Mouse (Mus musculus) kidney, postnatal 36 days (tissue): ENCODE results near the gene Isoc2a.

ENCODE experiments used
- DNase-seq, 2 experiments: peaks; one replicate each; pipeline ENCODE4 v3.0.0; 2021 to 2022; ENCODE audit warnings: mixed read lengths in 2 of 2

Gene Isoc2a

DNA sequence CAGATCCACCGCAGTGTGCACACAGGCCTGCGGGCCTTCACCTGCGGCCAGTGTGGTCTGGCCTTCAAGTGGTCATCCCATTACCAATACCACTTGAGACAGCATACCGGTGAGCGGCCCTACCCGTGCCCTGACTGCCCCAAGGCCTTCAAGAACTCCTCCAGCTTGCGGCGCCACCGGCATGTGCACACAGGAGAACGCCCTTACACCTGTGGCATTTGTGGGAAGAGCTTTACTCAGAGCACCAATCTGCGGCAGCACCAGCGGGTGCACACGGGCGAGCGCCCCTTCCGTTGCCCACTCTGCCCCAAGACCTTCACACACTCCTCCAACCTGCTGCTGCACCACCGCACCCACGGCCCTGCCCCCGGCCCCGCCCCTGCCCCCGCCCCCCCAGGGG is 42.1 kb downstream of the Isoc2a start:
- DNase-seq = no peak

DNA sequence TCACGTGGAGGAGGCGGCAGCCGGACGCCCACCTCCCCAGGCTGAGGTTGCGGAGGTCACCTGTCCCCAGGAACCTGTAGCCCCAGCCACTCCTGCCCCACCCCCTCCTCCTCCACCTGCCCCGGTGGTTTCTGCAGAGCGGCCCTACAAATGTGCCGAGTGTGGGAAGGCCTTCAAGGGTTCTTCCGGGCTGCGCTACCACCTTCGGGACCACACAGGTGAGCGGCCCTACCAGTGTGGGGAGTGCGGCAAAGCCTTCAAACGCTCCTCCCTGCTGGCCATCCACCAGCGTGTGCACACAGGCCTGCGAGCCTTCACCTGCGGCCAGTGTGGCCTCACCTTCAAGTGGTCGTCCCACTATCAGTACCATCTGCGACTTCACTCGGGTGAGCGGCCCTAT is 43.0 kb downstream of the Isoc2a start:
- no peak for DNase-seq

DNA sequence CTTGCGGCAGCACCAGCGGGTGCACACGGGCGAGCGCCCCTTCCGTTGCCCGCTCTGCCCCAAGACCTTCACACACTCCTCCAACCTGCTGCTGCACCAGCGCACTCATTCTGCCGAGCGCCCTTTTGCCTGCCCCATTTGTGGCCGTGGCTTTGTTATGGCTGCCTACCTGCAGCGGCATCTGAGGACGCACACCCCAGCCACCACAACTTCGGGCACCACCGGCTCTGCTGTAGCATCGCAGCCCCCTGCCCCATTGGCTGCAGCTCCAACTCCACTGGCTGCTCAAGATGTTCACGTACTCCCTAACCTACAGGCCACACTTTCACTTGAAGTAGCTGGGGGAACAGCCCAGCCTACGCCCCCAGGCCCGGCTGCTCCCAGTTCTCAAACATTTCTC is 43.5 kb downstream of the Isoc2a start:
- DNase-seq = no peak

DNA sequence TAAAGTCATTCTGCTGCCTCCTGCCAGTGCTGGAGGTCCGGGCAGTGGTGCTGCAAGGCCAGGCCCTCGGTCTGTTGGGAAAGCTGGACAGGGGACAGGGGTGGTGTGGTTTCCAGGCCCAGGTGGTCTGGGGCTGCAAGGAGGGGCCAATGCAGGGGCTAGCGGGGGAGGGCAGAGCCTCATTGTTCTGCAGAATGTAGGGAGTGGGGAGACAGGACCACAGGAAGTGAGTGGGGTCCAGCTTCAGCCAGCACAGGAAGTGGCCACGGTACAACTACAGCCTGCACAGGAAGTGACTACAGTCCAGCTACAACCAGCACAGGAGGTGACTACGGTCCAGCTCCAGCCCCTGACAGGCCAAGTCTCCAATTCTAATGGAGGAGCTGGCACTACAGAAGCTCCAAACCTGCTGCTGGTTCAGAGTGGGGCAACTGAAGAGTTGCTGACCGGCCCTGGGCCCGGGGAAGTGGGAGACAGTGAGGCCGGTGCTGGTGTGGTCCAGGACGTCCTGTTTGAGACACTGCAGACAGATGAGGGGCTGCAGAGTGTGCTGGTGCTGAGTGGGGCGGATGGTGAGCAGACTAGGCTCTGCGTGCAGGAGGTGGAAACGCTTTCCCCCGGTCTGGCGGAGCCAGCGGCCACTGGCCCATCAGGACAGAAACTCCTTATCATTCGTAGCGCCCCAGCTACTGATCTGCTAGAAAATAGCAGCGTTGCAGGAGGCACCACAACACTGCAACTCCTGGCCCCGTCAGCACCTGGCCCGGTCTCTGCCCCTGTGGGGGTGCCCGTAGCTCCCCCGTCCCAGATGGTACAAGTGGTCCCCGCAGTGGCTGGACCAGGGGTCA is 44.2 kb downstream of the Isoc2a start:
- no peak for DNase-seq

DNA sequence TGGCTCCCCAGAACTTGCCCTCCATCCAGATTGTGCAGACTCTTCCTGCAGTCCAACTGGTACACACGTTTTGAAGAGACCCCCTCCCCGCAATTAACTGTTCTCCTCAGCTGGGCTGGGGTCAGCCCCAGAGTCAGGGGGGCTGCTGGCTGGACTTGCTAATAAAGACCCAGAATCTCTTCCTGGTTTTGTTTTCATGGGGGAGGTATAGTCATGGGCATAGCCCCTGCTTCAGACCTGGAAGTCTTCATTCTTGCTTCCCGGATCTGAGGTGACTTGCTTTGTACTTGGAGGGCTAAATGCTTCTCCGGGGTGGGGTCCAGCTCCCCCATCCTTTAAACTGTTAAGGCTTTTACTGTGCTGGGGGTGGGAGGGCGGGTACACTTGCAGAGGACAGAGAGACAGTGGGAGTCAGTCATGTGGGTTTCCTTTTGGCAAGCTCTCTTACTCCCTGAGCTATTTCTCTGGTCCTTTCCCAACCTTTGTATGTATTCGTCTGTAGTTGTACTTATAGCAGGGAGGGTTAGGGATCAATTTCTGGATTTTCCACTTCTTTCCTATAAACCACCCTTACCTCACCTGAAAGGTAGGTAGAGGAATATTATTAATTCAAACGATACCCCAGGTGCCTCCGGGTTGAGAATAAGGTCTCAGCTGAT is 45.0 kb downstream of the Isoc2a start, which contains the start of gene Nat14:
TSS of gene Nat14 (plus strand) at position 205 of the 659 bp plus-strand sequence.
- no peak for DNase-seq

DNA sequence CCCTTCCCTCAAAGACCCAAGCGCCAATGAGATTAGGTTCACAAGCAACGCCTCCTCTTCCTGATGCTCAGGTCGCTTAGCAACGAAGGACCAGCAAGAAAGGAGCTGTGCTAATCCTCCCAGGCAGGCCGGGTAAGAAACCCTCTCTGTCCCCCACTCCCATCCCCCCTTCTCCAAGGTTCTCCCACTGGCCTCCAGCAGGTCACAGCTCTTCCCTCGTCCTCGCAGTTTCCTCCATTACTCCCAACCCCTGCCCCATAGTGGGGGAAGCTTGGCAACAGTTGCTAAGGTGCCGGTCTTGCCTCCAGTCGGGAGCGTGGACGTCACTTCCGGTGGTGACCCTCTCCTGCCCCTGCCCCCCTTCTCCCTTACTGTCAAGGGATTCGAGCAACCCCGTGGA is 45.6 kb downstream of the Isoc2a start:
- DNase-seq = peak; percentile 79 to 82

DNA sequence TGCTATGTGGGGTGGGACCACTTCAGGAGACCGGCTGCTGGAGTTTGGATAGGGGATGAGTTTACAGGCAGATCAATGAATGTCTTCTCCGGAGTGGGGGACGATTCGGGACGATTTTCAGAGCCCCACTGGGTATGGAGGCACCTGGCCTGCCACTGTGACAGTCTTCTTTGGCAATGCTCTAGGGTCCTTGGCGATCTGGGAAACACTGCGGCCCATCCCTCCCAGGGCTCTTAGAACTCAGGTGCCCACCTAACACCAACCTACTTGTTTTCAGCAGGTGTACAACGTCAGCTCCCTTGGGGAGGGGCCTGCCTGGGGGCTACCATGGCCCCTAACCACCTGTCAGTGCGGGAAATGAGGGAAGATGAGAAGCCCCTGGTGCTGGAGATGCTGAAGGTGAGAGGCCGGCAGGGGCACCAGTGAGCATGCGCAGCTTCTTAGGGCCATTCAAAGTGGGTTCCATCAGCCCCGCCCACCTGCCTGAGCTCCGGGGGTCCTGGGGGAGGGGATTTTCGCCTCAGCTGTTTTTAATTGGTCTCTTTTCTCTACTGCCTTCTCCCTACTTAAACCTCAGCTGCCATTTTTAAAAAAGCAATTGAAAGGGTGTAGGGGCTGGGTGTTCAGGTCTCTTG is 46.1 kb downstream of the Isoc2a start:
- DNase-seq = peak in 1 of 2 experiments; percentile 60

DNA sequence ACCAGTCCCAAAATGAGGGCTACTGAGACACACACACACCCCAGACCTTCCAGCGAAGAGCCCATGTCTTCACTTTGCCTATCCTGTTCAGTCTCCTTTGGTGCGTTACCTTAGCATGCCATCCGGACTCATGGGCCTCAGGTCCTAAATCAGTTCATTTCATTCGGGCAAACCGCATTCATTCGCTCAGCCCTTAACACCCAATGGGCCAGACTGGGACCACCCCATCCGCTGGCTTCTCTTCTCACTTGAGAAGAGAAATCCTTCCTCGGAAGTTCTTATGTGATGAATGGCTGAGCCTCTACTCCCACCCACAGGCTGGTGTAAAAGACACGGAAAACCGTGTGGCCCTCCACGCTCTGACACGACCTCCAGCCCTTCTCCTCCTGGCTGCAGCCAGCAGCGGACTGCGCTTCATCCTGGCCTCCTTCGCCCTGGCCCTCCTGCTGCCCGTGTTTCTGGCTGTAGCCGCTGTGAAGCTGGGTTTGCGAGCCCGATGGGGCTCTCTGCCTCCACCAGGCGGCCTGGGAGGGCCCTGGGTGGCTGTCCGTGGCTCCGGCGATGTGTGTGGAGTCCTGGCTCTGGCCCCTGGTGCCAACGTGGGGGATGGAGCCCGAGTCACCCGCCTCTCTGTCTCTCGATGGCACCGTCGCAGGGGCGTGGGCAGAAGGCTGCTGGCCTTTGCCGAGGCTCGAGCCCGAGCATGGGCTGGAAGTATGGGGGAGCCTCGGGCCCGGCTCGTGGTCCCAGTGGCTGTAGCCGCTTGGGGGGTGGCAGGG is 46.8 kb downstream of the Isoc2a start:
- DNase-seq = peak in 1 of 2 experiments; percentile 68

DNA sequence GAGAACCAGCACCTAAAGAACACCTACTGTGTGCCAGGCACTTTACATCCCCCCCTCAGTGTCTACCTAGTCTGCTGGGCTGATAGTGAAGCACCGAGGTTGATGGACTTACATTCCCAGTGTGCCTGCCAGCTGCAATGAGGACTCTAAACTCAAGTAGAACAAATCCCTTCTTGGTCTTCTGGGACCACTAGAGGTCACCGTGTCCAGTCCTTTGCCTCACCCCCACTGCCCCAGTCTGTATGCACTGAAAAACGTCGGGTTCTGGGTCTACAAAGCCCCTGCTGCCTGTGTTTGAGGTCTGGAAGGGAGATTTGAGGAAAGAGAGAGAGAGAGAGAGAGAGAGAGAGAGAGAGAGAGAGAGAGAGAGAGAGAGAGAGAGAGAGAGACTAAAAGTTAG is 47.5 kb downstream of the Isoc2a start:
- no peak for DNase-seq

DNA sequence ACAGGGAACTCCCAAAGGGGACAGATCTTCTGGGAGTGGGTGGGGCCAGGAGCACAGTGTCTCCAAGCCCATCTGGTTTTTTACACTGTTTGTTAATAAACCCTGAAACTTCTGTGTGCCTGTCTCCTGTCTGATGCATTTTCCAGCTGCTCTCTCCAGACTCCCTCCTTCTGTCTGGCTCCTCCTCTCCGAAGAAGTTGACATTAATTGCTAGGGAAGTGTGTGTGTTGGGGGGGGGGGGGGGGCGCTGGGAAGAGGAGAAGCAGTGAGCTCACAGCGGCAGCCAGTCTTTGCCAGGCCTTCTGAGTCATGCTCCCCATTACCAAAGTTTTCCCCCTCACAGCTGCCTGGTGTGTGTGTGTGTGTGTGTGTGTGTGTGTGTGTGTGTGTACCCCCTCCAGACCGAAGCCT is 47.9 kb downstream of the Isoc2a start:
- DNase-seq = no peak

DNA sequence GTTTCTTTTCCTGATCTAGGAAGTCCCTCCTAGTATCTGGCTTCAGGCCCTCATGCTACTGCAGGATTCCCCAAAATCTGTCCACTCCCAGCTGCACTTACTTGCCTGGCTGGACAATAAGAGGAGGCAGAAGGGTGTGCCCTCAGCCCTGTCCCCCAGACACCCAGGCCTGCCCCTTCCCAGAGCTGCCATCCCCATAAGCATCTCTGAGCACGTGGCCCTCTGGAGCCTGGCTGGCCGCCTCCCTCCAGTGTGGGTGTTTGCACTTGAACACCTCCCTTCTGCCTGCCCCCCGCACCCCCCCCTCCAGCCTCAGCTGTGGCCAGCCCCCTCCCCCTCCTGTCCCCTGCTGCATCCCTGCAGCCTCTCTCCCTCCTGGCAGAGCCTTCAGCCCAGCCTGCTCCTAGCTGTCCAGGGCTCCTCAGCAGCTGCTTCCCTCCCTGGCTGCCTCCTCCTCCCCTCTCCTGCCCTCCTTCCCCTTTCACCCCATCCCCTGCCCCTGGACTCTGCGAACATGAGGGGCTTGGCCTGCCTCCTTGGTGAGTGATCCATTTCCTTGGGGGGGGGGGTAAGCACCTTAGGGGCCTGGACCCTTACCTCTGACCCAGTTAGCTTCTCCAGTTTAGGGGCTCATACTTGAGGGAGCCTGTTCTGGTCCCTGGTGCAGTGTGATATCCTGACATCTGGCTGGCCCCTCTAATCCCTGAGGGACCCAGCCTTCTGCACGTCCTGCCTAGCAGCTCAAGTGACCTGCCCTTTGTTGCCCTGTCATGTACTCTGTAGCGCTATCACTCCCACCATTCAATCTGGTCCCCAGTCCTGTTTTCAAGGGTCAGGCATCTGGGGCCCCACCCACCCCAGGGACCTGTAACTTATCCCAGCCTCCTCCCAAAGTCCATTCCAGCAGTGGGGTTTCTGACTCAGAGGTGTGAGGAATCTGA is 48.8 kb downstream of the Isoc2a start, which contains the start of gene Ssc5d:
TSS of gene Ssc5d (plus strand) at position 345 of the 941 bp plus-strand sequence.
- DNase-seq = no peak

DNA sequence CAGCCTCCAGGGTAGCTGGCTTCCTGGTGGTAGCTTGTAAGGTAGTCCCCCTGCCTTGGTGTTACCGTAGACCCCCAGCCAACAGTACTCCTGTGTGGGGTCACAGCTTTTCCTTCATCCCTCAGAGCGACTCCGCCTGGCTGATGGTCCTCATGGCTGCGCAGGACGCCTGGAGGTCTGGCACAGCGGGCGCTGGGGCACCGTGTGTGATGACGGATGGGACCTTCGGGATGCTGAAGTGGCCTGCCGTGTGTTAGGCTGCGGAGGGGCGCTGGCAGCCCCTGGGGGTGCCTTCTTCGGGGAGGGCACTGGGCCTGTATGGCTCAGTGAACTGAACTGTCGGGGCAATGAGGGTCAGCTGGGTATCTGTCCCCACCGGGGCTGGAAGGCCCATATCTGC is 49.9 kb downstream of the Isoc2a start:
- DNase-seq = no peak

DNA sequence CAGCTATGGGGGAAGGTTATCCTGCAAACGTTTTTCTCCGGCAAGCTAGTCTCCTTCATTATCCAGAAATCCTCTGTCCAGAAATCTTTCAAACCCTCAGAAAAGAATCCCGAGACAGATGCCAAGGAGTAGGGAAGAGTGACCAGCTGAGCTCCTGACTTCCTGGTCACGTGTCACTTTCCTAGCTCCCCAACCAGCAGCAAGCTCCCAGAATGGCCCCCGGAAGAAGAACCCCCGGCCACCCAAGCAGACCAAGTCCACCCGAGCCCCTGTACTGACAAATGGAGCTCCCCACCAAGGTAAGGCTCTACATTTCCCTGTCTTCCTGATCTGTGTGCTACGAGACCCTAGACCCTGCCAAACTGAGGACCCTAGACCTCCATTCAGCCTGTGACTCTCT is 50.8 kb downstream of the Isoc2a start:
- no peak for DNase-seq

DNA sequence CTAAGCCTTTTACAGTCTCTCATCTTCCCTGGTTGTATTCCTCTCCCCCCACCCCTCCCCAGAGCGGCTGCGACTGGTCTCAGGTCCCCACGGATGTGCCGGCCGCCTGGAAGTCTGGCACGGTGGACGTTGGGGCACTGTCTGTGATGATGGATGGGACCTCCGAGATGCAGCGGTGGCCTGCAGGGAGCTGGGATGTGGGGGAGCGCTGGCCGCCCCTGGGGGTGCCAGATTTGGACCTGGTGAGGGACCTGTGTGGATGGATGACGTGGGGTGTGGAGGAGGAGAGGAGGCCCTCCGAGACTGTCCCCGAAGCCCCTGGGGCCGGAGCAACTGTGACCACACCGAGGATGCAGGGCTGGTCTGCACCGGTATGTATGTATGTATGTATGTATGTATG is 51.4 kb downstream of the Isoc2a start:
- DNase-seq = no peak

DNA sequence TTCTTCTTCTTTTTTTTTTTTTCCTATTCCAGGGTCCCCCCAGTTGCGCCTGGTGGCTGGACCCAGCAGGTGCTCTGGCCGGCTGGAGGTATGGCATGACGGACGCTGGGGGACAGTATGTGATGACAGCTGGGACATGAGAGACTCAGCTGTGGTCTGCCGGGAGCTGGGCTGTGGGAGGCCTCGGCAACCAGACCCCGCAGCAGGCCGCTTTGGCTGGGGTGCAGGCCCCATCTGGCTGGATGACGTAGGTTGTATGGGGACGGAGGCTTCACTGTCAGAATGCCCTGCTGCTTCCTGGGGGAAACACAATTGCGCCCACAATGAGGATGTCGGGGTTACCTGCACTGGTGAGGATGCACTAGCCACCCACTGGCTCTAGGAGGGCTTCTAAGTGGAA is 56.1 kb downstream of the Isoc2a start:
- DNase-seq = no peak

DNA sequence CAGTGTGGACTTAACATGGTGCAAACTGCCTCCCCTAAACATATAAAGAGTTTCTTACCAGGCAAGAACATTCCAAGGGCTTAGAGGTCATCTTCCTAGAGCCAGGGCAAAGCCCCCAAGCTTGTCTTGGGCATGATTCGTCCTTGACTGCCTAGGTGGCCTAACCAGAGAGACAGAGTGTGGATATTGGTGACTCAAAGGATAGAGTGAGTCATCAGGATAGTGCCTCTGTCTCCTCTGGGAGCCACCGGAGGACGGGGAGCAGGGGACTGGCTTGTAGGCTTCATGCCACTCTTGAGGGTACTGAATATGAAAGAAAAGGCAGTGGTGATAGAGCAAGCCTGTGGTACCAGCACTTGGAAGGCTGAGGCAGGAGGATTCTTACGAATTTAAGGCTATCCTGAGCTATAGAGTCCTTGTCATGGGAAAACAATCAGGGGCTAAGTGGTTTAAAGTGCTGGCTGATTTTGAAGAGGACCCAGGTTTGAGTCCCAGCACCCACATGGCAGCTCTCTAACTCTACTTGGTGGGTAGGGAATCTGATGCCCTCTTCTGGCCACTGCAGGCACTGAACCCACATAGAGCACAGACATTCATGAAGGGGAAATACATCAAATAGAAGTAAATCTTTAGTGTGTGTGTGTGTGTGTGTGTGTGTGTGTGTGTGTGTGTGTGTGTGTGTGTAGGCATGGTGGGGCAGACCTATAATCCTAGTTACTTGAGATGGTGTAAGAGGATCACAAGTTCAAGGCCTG is 57.4 kb downstream of the Isoc2a start:
- DNase-seq = no peak

DNA sequence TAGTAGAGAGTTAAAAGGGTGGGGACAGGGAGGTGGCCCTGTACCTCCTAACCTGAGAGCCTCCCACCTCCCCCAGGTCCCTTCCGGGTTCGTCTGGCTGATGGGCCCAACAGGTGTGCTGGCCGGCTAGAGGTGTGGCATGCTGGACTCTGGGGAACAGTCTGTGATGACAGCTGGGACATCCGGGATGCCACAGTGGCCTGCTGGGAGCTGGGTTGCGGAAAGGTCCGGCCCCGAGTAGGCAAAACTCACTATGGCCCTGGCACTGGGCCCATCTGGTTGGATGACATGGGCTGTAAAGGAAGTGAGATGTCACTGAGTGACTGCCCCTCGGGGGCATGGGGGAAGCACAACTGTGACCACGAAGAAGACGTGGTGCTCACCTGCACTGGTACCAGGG is 59.9 kb downstream of the Isoc2a start:
- no peak for DNase-seq

DNA sequence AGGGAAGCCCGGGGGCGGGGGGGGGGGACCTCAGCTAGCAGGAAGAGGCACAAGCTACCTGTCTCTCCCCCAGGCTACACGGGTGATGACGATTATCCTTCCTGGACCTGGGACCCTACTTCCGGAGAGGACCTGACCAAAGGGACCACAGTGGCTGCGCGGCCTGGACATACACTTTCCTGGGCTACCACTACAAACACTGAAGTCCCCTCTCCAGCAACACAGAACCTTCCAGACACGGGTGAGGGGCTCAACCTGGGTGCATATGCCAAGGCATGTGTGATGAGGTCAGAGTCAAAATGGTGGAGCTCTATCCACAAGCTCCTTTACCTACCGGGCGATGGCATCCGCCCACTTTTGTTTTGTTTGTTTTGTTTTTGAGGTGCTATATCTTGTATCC is 60.4 kb downstream of the Isoc2a start:
- DNase-seq = no peak

DNA sequence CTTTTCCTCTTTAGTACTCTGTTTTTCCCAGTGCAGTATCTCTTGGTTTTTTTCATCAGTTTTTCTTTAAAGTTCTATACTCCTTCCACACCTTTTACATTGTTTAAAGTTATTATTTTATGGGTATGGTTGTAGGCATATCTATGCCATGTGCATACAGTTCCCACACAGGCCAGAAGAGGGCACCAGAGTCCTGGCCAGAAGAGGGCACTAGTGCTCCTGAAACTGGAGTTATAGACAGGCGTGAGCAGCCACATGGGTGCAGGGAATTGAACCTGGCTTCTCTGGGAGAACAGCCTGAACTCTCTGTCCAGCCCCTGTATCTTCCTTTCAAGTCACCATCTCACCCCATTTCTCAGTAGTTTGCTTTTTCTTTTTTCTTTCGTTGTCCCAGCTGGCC is 61.5 kb downstream of the Isoc2a start:
- peak; percentile 69 to 89 for DNase-seq

DNA sequence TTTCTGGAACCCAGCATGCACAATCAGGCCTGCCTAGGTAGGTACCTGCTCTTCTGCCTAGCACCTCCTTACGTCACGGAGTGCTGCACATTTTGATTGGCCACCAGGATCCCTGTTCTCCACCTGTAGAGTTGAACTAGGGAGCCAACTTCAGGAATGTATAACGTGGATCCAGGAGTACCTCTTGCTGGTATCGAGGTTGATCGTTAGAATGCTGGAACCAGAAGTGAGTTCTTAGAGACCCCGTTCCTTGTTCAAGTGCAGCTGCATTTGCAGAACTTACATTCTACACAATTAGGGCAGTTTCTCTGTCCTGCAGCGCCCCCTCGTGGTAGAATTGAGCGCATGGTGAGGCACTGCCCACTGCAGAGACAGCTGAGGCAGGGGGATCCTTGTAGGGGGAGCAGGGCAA is 63.1 kb downstream of the Isoc2a start:
- peak; percentile 88 to 92 for DNase-seq

DNA sequence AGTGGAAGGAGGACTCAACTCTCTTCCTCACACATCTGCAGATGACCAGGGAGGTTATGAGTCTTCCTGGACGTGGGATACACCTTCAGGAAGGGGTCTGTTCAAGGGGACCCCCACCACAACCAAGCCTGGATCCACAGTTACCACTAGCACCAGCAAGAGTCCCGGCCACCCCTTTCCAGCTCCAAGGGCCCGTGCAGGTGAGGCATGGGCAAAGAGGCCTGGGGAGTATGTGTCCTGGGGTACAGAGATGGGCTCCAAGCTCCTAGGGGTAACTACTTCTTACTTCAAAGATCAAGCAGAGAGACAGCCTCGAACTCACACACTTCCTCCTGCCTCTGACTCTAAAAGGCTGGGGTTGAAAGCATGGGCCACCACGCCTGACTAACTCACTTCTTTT is 65.7 kb downstream of the Isoc2a start:
- no peak for DNase-seq
